Mouse (Mus musculus): ENCODE data around the gene Zmym2.
"Not testable (repeated sequence)": the region's sequence is repeated elsewhere in the genome, so short reads cannot be mapped to it uniquely, and the experiment has no call there.

Gene Zmym2

DNA sequence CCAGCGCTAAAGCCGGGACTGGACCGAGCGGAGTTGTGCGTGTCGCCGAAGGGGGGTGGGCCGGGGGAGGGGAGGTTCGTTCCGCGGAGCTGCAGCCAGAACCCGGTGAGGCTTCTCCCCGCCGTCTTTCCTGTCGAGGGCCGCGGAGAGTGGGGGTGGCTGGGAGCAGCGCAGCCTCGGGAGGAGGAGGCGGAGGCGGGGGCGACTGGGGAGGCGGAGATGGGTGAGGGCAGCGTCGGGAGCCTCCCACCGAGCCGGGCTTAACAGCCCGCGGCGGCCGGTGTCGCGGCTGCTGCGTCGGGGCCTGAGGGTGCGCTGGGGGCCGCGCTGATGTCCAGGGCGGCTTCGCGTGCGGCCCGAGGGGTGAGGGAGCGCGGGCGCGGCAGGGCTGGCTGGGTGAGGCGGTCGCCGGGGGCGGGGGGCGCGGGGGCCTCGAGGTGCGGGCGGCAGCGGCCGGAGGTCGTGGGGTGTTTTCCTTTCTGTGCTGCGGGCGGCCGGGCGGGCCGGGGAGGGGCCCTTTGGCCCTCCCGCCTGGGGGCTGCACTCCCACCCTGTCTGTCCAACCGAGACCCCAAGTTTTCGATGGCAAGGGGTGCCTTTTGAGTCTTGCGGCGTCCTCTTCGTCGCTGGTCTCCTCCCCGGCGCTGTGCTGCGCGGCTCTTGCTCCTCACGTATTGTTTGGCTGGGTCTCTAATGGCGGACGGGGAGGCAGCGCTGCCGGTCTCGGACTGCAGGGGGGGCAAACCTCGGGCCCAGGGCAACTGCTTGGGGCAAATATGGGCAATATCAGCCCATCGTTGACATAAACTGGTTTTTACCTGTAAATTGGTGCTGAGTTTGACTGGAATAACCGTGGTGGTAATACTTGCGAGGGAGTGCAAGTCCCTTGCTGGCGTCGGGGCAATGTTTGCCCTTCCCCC is at the start of gene Zmym2:
Gene Zmym2 (plus strand): TSS at position 60 of the 920 bp plus-strand sequence.
- DNase-seq = peak; percentile 76

DNA sequence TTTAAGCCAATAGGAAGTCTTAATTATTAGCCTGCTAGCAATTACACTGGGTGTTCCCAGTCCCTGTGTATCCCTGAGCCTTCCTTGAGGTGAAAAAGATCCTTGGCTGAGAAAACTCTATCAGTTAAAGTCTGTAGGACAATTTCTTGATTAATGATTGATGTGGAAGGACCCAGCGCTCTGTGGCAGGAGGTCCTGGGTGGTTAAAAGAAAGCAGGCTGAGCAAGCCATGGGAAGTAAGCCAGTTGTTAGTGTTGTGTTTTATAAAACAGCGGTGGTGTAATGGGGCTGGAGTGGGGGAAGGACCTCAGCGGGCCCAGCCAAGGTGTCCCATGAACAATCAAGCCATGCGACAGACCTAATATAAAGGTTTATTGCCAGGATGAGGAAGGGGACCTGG is 42.4 kb upstream of the Zmym2 start:
- no peak for DNase-seq

DNA sequence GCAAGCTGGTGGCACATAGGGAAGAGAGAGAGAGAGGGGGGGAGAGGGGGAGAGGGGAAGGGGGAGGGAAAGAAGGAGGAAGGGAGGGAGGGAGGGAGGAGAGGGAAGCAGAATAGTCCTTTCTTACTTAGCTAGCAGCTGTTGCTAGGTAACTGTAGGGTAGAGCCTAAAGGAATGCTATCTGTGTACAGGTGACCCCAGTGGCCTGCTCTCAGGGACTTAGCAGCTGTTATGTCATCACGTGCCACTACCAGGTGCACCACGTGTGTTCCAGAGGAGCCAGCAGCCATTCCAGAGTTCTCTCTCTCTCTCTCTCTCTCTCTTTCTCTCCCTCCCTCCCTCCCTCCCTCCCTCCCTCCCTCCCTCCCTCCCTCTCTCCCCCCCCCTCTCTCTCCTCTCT is 41.9 kb upstream of the Zmym2 start:
- DNase-seq = no peak

DNA sequence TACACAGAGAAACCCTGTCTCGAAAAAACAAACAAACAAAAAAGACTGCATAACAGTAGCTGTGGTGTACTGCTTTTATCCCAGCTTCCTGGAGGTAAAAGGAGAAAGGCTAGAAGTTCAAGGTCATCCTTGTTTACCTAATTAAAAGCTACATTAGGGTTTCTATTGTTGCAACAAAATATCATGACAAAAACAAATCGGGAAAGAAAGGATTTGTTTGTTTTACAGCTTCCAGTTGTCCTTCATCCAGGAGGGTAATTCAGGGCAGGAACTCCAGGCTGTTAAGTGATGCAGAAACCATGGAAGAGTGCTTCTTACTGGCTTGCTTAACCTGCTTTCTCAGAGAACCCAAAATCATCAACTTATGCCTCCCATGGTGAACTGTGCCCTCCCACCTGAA is 38.1 kb upstream of the Zmym2 start:
- no peak for DNase-seq

DNA sequence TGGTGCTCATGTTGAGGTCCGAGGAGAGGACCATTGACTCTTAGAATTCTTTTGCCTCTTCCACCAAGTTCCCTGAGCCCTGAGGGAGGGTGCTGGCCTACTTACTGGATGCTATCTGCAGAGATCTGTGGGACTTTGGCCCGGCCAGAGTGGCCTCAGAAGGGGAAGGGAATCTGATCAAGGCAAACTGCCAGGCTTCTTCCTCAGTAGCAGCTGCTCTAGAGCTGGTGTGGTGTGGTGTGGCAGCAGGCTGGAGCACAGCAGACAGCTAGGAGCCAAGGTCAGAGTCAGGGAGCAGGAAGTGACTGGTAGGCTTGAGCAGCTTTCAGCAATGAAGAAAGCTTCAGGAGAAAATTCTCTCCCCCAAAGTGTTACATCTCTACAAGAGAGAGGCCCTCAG is 36.8 kb upstream of the Zmym2 start:
- DNase-seq = no peak

DNA sequence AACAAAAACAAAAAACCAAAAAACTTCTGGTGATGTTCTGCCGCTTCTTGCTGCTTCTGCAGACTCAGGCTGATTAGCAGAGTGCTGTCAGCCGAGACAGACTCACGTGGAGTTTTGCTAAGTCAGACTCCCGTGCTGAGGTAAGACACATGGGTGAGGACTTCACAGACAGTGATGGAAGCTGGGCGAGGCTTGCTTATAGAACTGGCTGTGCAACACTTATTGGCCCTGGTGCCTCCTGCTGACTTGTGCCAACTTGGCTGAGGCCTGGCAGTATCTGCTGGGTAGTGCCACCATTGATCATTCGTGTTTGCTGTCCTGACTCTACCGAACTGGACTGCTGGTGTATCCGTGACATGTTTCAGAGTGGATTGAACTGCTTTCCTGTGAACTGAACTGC is 22.4 kb upstream of the Zmym2 start:
- DNase-seq = no peak

DNA sequence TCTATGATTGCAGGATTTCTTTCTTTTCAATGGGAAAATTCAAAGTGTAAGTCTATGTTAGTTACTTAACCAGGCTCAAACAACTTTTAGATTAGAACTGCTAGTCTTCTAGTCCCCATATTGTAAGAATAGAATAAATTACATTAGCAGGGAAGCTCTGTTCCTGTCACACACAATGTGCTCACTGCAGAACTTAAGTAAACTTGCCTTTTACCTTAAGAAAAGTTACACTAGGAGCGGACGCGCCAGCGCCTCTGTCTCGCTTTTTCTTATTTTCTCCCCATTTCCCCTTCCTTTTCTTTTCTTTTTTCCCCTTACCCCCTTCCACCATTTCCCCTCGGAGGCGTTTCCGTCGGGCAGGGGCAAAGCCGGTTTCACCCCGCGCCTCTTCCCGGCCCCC is 21.8 kb upstream of the Zmym2 start:
- DNase-seq = no peak

DNA sequence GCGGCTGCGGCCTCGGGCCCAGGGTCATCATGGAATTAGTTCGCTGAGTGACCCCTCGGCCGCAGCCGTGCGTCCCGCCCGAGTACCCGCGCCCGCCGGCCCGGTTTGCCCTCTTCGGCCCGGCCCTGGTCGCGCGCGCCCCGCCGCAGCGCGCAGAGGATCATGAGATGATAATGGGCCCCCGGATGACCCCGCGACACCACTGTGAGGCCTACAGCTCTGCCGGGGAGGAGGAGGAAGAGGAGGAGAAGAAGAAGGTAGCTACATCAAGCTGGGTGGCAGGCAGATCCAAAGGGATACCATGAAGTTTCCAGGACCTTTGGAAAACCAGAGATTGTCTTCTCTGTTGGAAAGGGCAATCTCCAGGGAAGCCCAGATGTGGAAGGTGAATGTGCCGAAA is 21.3 kb upstream of the Zmym2 start:
- DNase-seq = not testable (repeated sequence)

DNA sequence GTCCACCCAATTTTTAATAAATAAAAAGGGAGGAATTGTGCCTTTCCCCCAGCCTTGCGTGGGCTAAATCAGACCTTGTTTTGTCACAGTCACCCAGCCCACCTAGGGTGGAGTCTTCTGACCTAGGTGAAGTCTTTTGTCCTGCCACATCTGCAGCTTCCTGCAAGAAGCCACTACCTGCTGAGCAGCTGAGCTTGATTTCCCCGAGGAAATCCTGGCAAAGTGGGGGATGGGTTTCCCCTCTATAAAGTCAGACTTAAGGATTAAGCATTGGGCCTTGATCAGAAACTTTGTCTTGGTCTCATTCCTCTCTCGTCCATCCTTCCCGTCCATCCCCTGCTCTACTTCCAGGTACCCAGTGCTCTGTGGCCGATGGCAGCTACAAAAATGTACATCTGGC is 12.9 kb upstream of the Zmym2 start:
- no peak for DNase-seq

DNA sequence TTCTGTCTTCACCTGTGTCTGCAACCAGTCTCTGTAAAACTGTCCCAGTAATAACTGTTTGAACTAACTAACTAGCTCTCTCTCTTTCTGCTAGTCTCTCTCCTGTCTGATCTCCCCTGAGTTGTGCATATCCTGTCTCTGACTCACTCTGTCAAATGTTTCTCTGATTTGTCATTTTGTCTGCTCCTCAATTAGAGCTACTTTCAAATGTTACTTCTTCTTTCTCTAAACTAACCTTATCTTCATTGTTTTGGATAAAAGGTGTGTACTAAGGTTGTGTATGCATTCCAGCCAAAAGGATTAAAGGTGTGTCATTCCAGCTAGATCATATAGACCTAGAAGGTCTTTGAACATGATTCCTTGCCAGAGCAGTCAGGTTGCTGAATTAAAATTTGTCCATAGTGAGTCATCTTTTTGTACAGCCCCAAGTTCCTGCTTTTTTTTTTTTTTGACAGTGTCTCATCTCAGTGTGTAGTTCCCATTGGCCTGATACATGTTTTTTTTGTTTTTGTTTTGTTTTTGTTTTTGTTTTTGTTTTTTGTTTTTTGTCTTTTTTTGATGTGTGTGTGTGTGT is 10.8 kb upstream of the Zmym2 start:
- DNase-seq = no peak

DNA sequence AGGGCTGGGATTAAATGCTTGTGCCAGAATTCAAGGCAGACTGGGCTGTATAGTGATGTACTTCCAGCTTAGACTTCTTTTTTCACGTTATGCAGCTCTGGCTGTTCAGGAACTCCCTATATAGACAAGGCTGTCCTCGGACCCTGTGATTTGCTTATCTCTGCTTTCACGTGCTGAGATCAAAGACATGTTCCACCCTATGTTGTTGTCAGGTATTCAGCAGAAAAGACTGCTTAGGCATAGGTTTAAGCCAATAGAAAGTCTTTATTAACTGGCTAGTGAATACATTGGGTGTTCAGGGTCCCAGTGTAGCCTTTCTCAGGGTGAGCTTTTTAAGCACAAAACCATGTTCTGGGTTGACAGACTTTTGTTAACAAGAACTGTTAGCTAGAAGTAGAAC is 5.2 kb upstream of the Zmym2 start:
- DNase-seq = no peak

DNA sequence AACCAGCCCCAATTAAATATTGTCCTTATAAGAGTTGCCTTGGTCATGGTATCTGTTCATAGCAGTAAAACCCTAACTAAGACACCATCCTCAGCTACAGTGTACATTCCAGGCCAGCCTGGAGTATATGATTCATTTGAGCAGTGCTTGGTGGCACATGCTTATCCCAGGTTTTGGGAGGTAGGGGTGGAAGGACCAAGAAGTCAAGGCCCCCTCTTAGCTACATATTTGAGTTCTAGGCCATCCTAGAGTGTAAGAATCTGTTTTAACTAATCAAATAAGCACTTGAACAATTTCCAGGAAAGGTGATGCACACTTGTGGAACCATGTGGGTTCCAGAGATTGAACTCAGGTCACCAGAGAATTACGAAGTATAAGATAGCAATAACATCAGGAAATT is 3.0 kb upstream of the Zmym2 start:
- no peak for DNase-seq

DNA sequence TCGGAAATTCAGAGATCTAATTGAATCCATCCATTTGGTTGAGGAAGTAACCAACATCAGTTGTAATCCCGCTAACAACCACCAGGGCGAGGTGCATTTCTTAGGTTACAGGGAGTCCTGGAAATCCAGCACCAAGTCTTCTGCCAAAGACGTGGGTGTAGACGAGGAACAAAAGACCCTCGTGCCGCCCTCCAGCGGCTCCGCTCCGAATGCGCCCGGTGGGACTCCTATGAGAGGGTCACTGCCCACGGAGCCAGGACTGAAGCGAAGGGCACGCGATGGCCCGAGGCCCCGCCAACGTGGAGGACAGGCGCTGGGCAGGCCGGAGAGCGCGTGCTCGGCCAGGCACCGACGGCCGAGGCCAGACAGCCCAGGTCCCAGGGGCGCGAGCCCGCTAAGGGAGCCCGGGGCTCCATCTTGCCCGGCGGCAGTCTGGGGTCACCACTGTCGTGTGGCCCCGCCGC is 1.1 kb upstream of the Zmym2 start:
- peak; percentile 85 for DNase-seq

DNA sequence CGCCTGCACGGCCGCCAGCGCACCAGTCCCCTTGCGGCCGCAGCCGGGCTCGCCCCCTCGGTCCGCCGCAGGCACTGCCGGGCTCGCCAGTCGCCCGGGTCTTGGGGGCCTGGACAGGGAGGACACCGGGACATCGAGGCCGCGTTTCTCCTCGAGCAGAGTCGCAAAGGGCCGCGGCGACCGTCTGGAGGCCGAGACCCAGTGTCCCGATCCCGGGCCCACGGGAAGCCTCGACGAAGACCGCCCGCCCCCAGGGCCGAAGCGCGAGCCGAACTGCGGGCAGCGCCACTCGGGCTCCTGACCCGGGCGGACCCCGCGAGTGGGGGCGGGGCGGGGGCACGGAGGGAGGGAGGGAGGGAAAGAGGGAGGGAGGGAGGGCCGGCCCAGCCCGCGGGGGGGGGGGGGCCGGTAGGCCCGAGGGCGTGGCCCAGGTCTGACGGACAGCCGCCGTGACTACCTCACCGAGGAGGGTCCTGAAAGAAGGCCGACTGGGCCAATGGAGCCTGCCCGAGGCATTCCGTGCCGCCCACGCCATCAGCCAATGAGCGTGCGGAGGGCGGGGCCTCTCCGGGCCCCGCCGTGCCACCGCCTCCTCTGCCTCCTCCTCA is 363 bp upstream of the Zmym2 start:
- DNase-seq = peak; percentile 93

DNA sequence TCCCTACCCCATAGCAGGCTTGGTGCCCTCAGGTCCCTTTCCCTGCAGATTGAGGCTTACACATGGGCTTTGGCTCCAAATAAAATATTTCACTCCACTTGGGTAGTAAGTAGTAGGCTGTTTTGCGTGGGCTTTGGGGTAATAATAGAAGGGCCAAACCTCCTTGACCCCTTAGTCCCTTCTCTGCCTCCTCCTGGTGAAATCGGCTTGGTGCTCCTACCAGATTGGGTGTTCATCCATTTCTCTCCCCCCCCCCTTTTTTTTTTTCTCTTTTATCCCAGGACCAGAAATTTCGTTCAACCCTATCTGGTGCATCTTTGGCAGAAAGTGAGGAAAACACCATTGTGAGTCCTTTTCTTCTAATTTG is 1.0 kb downstream of the Zmym2 start:
- DNase-seq = no peak

DNA sequence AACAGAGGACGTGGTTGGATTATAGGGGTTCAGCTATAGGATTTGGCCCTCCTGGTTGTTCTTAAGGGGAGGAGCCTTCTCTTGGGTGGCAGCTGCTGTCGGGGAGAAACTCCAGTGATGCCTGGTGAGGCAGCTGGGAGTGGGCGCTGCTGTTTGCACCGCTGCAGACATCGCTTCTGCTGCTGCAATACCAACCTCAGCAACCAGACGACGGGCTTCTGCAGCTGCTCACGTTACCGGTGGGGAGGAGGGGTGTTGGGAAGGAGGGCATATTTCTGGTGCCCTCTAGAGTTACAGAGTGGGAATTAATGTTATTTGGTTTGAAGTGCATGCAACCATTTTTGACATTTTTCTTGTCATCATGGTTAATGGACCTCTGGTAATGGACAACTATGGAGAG is 1.4 kb downstream of the Zmym2 start:
- peak; percentile 80 for DNase-seq

DNA sequence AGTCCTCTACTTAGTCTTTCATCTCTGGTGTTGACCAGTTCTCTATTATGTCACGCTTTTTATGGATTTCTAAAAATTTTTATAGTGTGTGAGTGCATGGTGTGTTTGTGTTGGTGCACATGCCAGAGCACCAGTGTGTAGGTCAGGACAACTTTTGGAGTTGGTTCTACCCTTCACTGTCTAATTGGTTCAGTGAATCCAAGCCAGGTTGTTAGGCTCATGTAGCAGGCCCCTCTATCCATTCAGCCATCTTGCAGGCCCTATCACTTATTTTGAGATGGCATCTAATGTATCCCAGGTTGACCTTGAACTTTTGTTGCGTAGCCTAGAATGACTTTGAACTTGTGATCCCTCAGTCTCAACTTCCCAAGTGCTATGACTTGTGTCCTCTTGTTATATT is 2.0 kb downstream of the Zmym2 start:
- no peak for DNase-seq

DNA sequence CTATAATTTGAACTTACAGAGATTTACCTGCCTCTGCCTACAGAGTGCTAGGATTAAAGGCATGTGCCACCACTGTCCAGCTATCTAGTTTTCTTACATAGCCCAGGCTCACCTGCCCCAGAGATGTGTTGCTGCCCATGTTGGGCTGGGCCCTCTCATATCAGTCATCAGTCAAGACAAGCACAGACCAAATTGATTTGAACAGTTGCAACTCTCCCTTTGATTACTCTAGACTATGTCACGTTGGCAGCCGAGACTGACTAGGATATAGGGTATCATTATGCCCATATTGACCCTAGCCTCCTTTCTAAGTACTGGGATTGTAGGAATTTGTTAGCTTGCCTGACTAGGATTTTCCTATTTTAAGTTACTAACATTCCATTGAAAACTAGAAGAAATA is 8.0 kb downstream of the Zmym2 start:
- DNase-seq = no peak

DNA sequence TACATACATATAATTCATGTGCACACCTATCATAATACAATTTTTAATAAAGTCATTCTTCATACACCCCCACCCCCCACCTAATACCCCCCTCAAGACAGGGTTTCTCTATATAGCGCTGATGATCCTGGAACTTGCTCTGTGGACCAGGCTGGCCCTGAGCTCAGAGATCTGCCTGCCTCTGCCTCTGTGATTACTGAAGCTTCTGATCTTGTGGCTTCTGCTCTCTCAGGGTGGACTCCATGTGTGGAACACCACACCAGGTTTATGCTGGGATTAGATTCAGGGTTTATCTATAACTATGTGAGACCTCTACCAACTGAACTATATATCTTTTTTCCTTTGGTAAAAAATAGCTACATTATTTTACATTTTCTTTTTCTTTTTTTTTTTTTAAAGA is 10.1 kb downstream of the Zmym2 start:
- DNase-seq = no peak

DNA sequence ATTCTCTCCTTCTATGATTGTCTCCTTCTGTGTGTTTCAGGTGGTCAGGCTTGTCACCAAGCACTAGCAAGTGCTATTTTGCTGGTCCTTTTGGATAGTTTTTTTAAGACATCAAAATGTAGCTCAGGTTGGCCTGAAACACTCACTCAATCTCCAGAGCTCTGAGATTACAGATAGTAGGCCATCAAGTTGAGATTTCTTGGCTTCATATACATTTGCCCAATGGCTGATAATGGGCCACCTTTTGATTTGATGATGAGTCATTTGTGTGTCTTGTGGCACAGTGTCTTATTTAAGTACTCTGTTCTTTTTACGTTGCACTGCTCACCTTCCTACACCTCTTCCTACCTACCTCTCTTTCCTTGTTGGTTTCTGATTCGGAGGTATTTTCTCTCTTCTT is 11.0 kb downstream of the Zmym2 start:
- no peak for DNase-seq

DNA sequence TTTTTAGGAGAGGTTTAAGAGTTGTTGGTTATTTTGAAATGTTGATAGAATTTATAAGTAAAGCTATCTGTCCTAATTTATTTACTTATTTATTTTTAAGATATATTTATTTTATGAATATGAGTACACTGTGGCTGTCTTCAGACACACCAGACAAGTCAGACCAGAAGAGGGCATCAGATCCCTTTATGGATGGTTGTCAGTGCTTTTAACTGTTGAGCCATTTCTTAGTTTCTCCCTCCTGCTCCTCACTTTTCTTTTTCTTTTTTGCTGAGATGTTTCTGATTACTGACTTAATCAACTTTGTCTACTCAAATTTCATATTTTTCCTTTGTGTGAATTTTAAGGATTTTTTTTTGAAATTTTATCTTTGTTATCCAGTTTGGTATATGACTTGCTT is 13.2 kb downstream of the Zmym2 start:
- no peak for DNase-seq

DNA sequence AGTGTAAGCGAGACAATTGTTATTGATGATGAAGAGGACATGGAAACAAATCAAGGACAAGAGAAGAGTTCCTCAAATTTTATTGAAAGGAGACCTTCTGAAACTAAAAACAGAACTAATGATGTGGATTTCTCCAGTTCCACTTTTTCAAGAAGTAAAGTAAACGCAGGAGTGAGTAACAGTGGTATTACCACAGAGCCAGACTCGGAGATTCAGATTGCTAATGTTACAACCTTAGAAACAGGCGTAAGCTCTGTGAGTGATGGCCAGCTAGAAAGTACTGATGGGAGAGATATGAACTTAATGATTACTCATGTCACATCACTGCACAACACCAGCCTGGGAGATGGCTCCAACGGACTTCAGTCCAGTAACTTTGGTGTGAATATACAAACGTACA is 16.6 kb downstream of the Zmym2 start:
- DNase-seq = no peak

DNA sequence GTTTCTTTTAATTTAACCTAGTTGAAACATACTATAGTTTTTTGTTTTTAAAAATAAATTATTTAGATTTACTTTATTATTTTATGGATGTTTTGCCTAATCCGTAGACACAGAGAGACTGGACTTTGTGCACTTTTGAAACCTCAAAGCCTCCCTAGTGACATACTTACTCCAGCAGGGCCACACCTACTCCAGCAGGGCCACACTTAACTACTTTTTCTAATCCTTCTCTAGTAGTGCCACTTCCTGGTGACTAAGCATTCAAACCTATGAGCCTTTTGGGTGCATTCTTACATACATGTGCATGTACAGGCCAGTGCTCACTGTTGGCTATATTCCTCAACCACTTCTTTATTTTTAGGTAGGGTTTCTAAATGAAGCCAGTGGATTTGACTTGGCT is 19.2 kb downstream of the Zmym2 start:
- DNase-seq = no peak

DNA sequence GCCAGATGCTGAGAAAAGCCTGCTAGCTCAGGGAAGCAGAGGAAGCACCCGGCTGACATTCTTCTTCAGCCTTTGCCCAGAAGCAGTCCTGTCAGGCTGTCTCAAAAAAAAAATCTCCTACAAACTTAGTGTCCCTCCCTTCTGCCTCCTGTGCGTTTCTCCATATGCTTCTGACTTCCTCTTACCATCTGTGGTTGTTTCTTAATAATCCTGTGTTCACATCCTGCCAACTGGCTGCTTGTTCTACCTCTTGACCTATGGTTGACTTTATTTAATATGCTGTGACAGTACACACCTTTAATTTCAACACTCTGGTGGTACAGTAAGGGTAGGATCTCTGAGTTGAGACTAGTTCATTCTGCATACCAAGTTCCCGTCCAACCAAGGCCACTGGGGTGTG is 32.1 kb downstream of the Zmym2 start:
- DNase-seq = no peak
